Mouse (Mus musculus) stomach, embryonic 14.5 days (tissue): Measurements from ENCODE around the gene Glrx. TPM values are rescaled to one million over a fixed set of nuclear protein-coding genes. Genes with fewer than 3 reads are reported as not detected.
"Not testable (repeated sequence)": the region's sequence is repeated elsewhere in the genome, so short reads cannot be mapped to it uniquely, and the experiment has no call there.

Source experiments
- ATAC-seq: fragments of 200-750 bp; cut with Nextera tagmentation; 2 replicates; pipeline ENCODE4 v1.8.0; 2017; ENCODE audit warnings: low read depth, moderate TSS enrichment; ENCODE audit not compliant: insufficient number of reproducible peaks, insufficient read depth, low FRiP score
- H3K27ac ChIP-seq: fragments of 300-500 bp; sonication (generic); 2 replicates; pipeline ENCODE4 v1.5.1; 2014; ENCODE audit warnings: mild to moderate bottlenecking, low read length, moderate library complexity, mixed read lengths
- H3K27me3 ChIP-seq: fragments of 300-500 bp; sonication (generic); 2 replicates; pipeline ENCODE4 v1.6.1; 2014; ENCODE audit warnings: low read length, control low read depth, mixed read lengths; ENCODE audit not compliant: control insufficient read depth, insufficient read depth
- H3K36me3 ChIP-seq: fragments of 300-500 bp; sonication (generic); 2 replicates; pipeline ENCODE4 v1.6.1; 2014; ENCODE audit warnings: mild to moderate bottlenecking, control low read depth, low read length, moderate library complexity, mixed read lengths; ENCODE audit not compliant: control insufficient read depth, insufficient read depth
- H3K4me1 ChIP-seq: fragments of 300-500 bp; sonication (generic); 2 replicates; pipeline ENCODE4 v1.6.1; 2014; ENCODE audit warnings: low read length, control low read depth, mixed read lengths; ENCODE audit not compliant: control insufficient read depth, insufficient read depth
- H3K4me2 ChIP-seq: fragments of 300-500 bp; sonication (generic); replicated peaks from 2 replicates; pipeline ENCODE4 v1.6.1; 2014; ENCODE audit warnings: low read depth, low read length, control low read depth
- H3K4me3 ChIP-seq: fragments of 300-500 bp; sonication (generic); 2 replicates; pipeline ENCODE4 v1.5.1; 2014; ENCODE audit warnings: low read depth, low read length, control low read depth
- H3K9ac ChIP-seq: fragments of 300-500 bp; sonication (generic); replicated peaks from 2 replicates; pipeline ENCODE4 v1.6.1; 2014; ENCODE audit warnings: low read depth, mild to moderate bottlenecking, control low read depth, low read length, moderate library complexity, mixed read lengths
- H3K9me3 ChIP-seq: fragments of 300-500 bp; sonication (generic); 2 replicates; pipeline ENCODE4 v1.6.1; 2016; ENCODE audit warnings: low read depth, low read length, control low read depth; ENCODE audit not compliant: control insufficient read depth
- WGBS: fragments of 180-500 bp; shearing (Covaris S2); extraction: QIAGEN DNeasy Blood & Tissue Kit; methylation state at CpG from one replicate; pipeline ENCODE4 v1.1.7; 2014; 5-methylcytosine and 5-hydroxymethylcytosine counted together
- polyA plus RNA-seq: library from polyadenylated mRNA; unstranded; fragments of >200 nt; fragmentation: Nextera tagmentation; extraction: Ambion mirVana; gene quantifications from 2 replicates; pipeline ENCODE4 v1.2.1, GENCODE M21; 2014

The Glrx gene
- polyA plus RNA-seq, 1 experiment from 2014 or later, result 82.4 TPM

DNA sequence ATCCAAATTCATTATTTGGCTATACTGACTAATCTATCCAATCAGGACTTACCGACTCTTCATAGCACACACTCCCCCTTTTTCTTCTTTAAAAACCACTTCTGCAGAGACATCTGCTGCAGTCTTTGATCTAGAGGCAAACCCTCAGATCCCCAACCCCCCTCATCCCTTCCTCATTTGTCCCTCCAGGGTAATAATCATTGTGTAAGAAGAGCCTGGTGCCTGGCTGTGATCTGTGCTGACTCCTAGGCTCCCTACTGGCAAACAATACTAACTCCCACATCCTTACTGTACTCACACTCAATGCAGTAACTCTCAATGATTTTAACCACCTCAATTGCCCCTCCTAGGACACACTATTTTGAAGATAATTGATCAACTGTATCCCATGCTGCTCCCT is 29.7 kb upstream of the Glrx start:
- Histone ChIP-seq H3K27ac (no peak overlapping the region), H3K36me3 (no peaks in the 10 kb centered on the region), H3K4me1 (no peaks in the 10 kb centered on the region), H3K4me2 (no peak overlapping the region), H3K27me3 (no peaks in the 10 kb centered on the region), H3K9me3 (no peaks in the 10 kb centered on the region), H3K9ac (no peak overlapping the region), H3K4me3 (no peak overlapping the region)
- ATAC-seq, result no peak
- WGBS, result 86% methylated on average over 1 of the region's 1 CpGs

GRCm38 (mm10) chr13:75817183-75817582 is 22.5 kb upstream of the Glrx start:
- Histone ChIP-seq H3K9me3 (no peaks in the 10 kb centered on the region), H3K27me3 (no peaks in the 10 kb centered on the region), H3K4me2 (no peak overlapping the region), H3K36me3 (no peaks in the 10 kb centered on the region), H3K4me1 (no peaks in the 10 kb centered on the region), H3K27ac (no peak overlapping the region), H3K4me3 (no peak overlapping the region), H3K9ac (no peak overlapping the region)
- no peak for ATAC-seq
- WGBS, result 99% methylated on average over 2 of the region's 2 CpGs

DNA sequence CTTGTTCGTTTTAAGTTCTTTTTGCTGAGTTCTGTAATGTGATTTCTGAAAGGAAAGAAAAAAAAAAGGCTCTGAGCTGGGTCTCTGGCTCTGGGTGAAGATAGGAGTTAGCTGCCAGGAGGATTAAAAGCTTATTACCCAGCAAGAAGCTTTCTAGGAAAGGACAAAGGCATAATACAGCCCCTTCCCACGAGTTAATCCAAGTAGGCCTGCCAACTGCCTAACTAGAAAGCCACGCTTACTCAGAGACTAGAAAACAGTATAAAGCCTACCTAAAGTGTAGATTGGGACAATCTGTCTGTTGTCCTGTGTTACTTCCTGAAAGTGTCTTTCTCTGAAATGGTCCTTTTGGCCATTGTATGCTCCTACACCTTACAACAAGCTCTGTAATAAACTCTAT is 21.2 kb upstream of the Glrx start:
- Histone ChIP-seq H3K9ac (no peak overlapping the region), H3K27me3 (no peaks in the 10 kb centered on the region), H3K4me3 (no peak overlapping the region), H3K27ac (no peak overlapping the region), H3K9me3 (no peaks in the 10 kb centered on the region), H3K36me3 (no peaks in the 10 kb centered on the region), H3K4me1 (no peaks in the 10 kb centered on the region), H3K4me2 (no peak overlapping the region)
- ATAC-seq, result no peak
- 55% methylated on average over 3 of the region's 3 CpGs for WGBS

DNA sequence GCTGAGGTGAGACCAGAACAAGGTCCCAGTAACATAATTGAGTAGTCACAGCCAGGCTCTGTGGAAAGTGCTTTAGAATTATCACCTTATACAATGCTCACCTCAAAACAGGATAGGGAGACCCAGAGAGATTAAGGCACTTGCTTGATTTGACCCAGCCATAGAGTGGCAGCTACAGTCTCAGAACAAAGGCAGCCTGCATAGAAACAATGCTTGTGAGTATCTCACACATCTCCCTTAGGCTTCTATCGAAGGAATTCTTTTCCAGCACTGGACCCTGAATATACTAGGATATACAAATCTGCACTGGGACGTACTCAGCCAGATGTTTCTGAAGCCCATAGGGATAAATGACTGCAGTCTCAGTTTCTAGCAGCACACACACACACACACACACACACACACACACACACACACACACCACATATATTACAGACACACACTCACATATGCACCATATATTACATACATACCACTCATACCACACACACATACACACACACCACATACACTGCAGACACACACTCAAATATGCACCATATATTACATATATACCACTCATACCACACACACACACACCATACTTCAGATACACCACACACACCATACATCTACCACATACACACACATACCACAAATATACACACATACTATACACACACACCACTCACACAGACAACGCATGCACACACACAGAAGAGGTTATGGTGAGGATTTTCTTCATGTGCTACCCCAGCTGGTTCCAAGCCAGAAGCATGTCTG is 20.5 kb upstream of the Glrx start:
- ATAC-seq, result 0 out of 2 replicates have a peak, but pooled peaks have one; percentile 10
- 79% methylated on average over 3 of the region's 3 CpGs for WGBS
- no peak overlapping the region for H3K9ac ChIP-seq
- no peak overlapping the region for H3K4me2 ChIP-seq
- H3K27me3 ChIP-seq, result no peaks in the 10 kb centered on the region
- H3K9me3 ChIP-seq, result no peaks in the 10 kb centered on the region
- H3K4me1 ChIP-seq, result no peaks in the 10 kb centered on the region
- no peak overlapping the region for H3K4me3 ChIP-seq
- no peak overlapping the region for H3K27ac ChIP-seq
- H3K36me3 ChIP-seq, result no peaks in the 10 kb centered on the region

GRCm38 (mm10) chr13:75819898-75820297 is 19.8 kb upstream of the Glrx start:
- no peaks in the 10 kb centered on the region for H3K27me3 ChIP-seq
- H3K27ac ChIP-seq, result no peak overlapping the region
- no peak overlapping the region for H3K4me3 ChIP-seq
- no peaks in the 10 kb centered on the region for H3K4me1 ChIP-seq
- ATAC-seq, result no peak
- no peaks in the 10 kb centered on the region for H3K9me3 ChIP-seq
- H3K4me2 ChIP-seq, result no peak overlapping the region
- no peaks in the 10 kb centered on the region for H3K36me3 ChIP-seq
- H3K9ac ChIP-seq, result no peak overlapping the region

- not testable (repeated sequence) for ATAC-seq, H3K27me3 ChIP-seq, H3K9me3 ChIP-seq, H3K4me3 ChIP-seq, H3K9ac ChIP-seq, H3K4me2 ChIP-seq, H3K36me3 ChIP-seq, H3K4me1 ChIP-seq, H3K27ac ChIP-seq
- WGBS, result 74% methylated on average over 4 of the region's 4 CpGs
These were observed 17.3 kb upstream of the Glrx start for GRCm38 (mm10) chr13:75822366-75822765.

- 91% methylated on average over 9 of the region's 9 CpGs for WGBS
- ATAC-seq, result no peak
- no peak overlapping the region for H3K4me3 ChIP-seq
These were observed 16.5 kb upstream of the Glrx start for GRCm38 (mm10) chr13:75823201-75823600.

GRCm38 (mm10) chr13:75824611-75825319 is 14.9 kb upstream of the Glrx start:
- Histone ChIP-seq H3K4me3 (no peak overlapping the region), H3K4me1 (no peaks in the 10 kb centered on the region), H3K9ac (no peak overlapping the region), H3K4me2 (no peak overlapping the region), H3K36me3 (no peaks in the 10 kb centered on the region), H3K27me3 (no peaks in the 10 kb centered on the region), H3K9me3 (no peaks in the 10 kb centered on the region), H3K27ac (no peak overlapping the region)
- no peak for ATAC-seq
- WGBS, result 80% methylated on average over 5 of the region's 5 CpGs

More at GRCm38 (mm10) chr13:75823201-75823600, 16.5 kb upstream of the Glrx start:
- no peaks in the 10 kb centered on the region for H3K27me3 ChIP-seq
- H3K9me3 ChIP-seq, result no peaks in the 10 kb centered on the region
- H3K4me1 ChIP-seq, result no peaks in the 10 kb centered on the region
- no peak overlapping the region for H3K9ac ChIP-seq
- H3K36me3 ChIP-seq, result no peaks in the 10 kb centered on the region
- H3K27ac ChIP-seq, result no peak overlapping the region
- no peak overlapping the region for H3K4me2 ChIP-seq
